Mouse (Mus musculus) liver, embryonic 13.5 days (tissue): ENCODE results near the gene Ces4a. TPM values are rescaled to one million over a fixed set of nuclear protein-coding genes. Genes with fewer than 3 reads are reported as not detected.
A peak's percentile ranks its signal among the peaks of the same experiment; 100 is the strongest.
"Not testable (repeated sequence)": the region's sequence is repeated elsewhere in the genome, so short reads cannot be mapped to it uniquely, and the experiment has no call there.

Experiments
- ATAC-seq: fragments of 200-750 bp; cut with Nextera tagmentation; 2 replicates; pipeline ENCODE4 v1.8.0; 2017; ENCODE audit warnings: low read depth, mild to moderate bottlenecking, moderate number of reproducible peaks, moderate library complexity
- DNase-seq: peaks from one replicate; pipeline ENCODE4 v3.0.0; 2022
- H3K27ac ChIP-seq: fragments of 300-500 bp; sonication (generic); 2 replicates; pipeline ENCODE4 v1.5.1; 2015; ENCODE audit warnings: moderate library complexity, mild to moderate bottlenecking, inconsistent platforms
- H3K27me3 ChIP-seq: fragments of 300-500 bp; sonication (generic); 2 replicates; pipeline ENCODE4 v1.6.1; 2015; ENCODE audit warnings: mild to moderate bottlenecking, inconsistent platforms
- H3K36me3 ChIP-seq: fragments of 300-500 bp; sonication (generic); 2 replicates; pipeline ENCODE4 v1.6.1; 2015; ENCODE audit warnings: mild to moderate bottlenecking, inconsistent platforms
- H3K4me1 ChIP-seq: fragments of 300-500 bp; sonication (generic); replicated peaks from 2 replicates; pipeline ENCODE4 v1.6.1; 2015; ENCODE audit warnings: inconsistent platforms
- H3K4me2 ChIP-seq: fragments of 300-500 bp; sonication (generic); 2 replicates; pipeline ENCODE4 v1.6.1; 2015; ENCODE audit warnings: inconsistent platforms, mild to moderate bottlenecking, moderate library complexity
- H3K4me3 ChIP-seq: fragments of 300-500 bp; sonication (generic); replicated peaks from 2 replicates; pipeline ENCODE4 v1.5.1; 2015; ENCODE audit warnings: mild to moderate bottlenecking, inconsistent platforms
- H3K9ac ChIP-seq: fragments of 300-500 bp; sonication (generic); 2 replicates; pipeline ENCODE4 v1.6.1; 2015; ENCODE audit warnings: mild to moderate bottlenecking, inconsistent platforms
- H3K9me3 ChIP-seq: fragments of 300-500 bp; sonication (generic); replicated peaks from 2 replicates; pipeline ENCODE4 v1.6.1; 2016; ENCODE audit warnings: inconsistent platforms
- WGBS: fragments of 180-500 bp; shearing (Covaris S2); methylation state at CpG from one replicate; pipeline ENCODE4 v1.1.7; 2015; ENCODE audit not compliant: insufficient replicate concordance; 5-methylcytosine and 5-hydroxymethylcytosine counted together
- polyA plus RNA-seq: library from polyadenylated mRNA; unstranded; fragments of >200 nt; fragmentation: Nextera tagmentation; extraction: Ambion mirVana; gene quantifications from 2 replicates; pipeline ENCODE4 v1.2.1, GENCODE M21; 2015

Ces4a gene
- polyA plus RNA-seq, 1 experiment from 2014 or later = not detected

DNA sequence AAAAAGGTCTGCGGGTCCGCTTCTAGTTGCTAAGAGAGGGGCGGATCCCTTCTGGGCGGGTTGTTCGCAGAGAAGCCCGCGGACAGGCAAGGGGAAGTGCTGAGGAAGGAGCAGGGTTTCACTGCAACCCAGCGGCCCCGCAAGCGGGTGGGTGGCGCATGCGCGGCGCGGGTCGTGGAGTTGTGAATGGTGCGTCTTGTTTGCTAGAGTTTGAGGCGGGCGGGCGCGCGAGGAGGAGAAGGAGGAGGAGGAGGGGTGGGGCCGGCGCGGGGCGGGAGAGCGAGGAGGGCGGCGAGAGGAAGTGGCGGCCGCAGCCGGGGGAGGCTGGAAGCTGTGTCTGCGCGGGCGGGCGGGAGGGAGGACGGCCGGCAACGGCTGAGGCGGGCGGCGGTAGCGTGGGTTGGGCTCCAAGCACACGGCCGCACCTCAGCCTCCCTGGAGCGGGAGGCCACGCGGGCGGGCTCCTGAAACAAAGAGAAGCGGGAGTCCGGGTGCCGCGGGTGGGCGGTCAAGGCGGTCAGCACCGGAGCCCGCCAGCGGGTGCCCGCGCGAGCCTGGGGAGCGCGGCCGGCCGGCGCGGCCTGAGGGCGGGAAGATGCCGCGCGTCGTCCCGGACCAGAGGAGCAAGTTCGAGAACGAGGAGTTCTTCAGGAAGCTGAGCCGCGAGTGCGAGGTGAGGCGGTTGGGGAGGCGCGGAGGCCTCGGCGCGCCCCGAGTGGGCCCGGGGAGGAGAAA, 38.9 kb downstream of the Ces4a start, which contains the start of gene Cbfb:
Gene Cbfb (plus strand): TSS at position 294 of the 735 bp plus-strand sequence.
- no peaks in the 10 kb centered on the region for H3K9me3 ChIP-seq
- ATAC-seq (peak; percentile 86), DNase-seq (peak; percentile 76)
- no peaks in the 10 kb centered on the region for H3K36me3 ChIP-seq
- peaks cover 20% of the 10 kb centered on the region for H3K4me1 ChIP-seq
- peak within 1 kb of the TSS; percentile 71 for H3K4me3 ChIP-seq
- WGBS = under 1% methylated on average over 79 of the region's 86 CpGs
- H3K4me2 ChIP-seq = peak within 1 kb of the TSS; percentile 89
- H3K27ac ChIP-seq = peak within 1 kb of the TSS; percentile 79
- peaks cover 44% of the 10 kb centered on the region for H3K27me3 ChIP-seq
- H3K9ac ChIP-seq = peak within 1 kb of the TSS; percentile 76

DNA sequence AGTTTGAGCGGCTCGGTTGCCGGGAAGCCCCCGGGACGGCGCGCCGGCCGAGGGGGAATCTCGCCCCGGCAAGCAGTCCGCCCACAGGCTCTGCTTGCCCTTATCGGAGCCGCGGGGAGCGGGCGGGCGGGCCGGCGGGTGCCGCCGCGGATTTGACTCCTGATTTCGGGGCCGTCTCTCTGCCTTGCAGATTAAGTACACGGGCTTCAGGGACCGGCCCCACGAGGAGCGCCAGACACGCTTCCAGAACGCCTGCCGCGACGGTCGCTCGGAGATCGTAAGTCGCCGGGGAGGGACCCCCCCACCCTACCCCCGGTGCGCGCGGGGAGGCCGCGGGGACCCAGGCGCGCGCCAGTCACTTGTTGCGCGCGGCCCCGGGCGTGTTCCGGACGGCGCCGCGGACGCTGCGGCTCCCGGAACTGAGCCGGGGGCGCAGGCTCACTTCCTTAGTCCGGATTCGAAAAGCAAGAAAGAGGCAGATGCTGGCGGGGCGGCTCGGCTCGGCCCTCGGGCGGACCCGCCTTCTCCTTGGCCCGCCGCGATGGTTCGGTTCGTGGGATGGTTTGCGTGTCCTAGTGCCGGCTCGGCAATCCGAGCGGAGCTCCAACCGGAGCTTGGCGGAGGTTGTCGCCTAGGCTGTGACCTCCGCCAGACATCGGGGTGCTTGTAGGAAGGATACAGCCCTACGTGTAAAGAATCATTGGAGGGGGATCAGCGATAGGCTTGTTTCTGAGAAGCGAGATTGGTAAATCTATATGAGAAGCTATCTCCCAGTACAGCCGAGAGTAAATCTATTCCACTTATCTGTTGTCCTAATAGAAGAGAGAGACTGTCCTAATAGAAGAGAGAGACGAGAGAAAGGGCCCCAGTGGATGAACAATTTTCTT, 39.8 kb downstream of the Ces4a start:
- Histone ChIP-seq H3K9me3 (no peaks in the 10 kb centered on the region), H3K36me3 (0 out of 2 replicates have a peak, but pooled peaks cover under 1% of the 10 kb centered on the region), H3K9ac (peak overlapping the region; percentile 76), H3K27me3 (peaks cover 44% of the 10 kb centered on the region), H3K27ac (peak overlapping the region; percentile 79), H3K4me3 (peak overlapping the region; percentile 71), H3K4me2 (peak overlapping the region; percentile 89), H3K4me1 (peaks cover 20% of the 10 kb centered on the region)
- DNase-seq (peak; percentile 22), ATAC-seq (peak; percentile 30)
- under 1% methylated on average over 76 of the region's 92 CpGs for WGBS

DNA sequence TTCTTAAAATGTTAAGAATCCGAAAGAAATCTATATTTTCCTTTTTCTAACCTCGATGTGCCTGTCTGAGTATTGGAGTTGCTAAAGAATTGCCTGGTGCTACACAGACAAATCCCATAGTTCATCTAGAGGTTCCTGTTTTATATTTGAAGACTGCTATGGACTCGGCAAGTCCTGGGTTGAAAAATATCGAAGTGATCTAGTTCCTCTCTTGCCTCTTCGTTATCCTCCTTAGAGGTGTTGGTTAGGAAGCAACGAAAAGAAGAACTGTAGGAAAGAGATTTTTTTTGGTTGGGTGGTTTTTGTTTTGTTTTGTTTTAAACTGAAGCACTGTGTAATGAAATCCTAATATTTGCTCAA, 40.4 kb downstream of the Ces4a start:
- DNase-seq = no peak
- no peak for ATAC-seq
- H3K27ac ChIP-seq = no peak overlapping the region
- WGBS = 11% methylated on average over 6 of the region's 6 CpGs
- no peaks in the 10 kb centered on the region for H3K9me3 ChIP-seq
- H3K4me3 ChIP-seq = peak overlapping the region; percentile 71
- 0 out of 2 replicates have a peak, but pooled peaks cover 6% of the 10 kb centered on the region for H3K36me3 ChIP-seq
- H3K9ac ChIP-seq = peak overlapping the region; percentile 76; the same call in 1 of the 2 replicates
- peaks cover 20% of the 10 kb centered on the region for H3K4me1 ChIP-seq
- peaks cover 44% of the 10 kb centered on the region for H3K27me3 ChIP-seq
- peak overlapping the region; percentile 89 for H3K4me2 ChIP-seq

DNA sequence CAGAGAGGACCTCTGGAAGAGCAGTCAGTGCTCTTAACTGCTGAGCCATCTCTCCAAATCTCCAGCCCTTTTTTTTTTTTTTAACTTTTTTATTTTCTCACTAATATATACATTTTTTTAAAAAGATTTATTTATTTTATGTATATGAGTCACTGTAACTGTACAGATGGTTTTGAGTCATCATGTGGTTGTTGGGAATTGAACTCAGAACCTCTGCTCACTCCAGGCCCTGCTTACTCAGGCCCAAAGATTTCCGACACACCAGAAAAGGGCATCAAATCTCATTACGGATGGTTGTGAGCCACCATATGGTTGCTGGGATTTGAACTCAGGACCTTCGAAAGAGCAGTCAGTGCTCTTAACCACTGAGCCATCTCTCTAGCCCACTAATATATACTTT, 43.7 kb downstream of the Ces4a start:
- not testable (repeated sequence) for H3K9ac ChIP-seq

DNA sequence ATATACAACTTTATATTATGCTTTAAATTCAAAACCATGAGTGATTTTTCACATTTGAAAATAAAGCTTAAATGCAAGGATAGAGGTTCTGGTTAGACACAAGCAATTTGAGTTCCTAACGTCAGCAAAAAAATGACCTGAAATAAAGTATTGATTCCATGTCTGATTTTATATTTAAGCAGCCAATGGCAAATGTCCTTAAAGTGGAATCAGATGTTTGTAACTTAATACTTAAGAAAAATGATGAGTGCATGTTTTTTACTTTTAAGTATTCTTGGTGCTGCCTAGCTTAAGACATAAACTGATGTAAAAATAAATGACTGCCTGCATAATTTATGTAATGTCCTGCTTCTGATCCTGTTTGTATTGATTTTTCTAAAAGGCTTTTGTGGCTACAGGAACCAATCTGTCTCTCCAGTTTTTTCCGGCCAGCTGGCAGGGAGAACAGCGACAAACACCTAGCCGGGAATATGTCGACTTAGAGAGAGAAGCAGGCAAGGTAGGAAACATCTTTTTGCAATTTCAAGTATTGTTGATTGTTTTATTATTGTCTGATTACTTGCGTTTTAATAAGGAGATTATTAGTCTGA, 46.7 kb downstream of the Ces4a start:
- DNase-seq = no peak
- ATAC-seq = no peak
- Histone ChIP-seq H3K36me3 (peaks cover 13% of the 10 kb centered on the region; the same call in 1 of the 2 replicates), H3K9me3 (no peaks in the 10 kb centered on the region), H3K4me1 (no peaks in the 10 kb centered on the region; the same call in 1 of the 2 replicates), H3K27me3 (no peaks in the 10 kb centered on the region), H3K27ac (no peak overlapping the region), H3K9ac (no peak overlapping the region), H3K4me3 (no peak overlapping the region), H3K4me2 (no peak overlapping the region)
- WGBS = 82% methylated on average over 6 of the region's 6 CpGs

More for the DNA sequence above, 43.7 kb downstream of the Ces4a start:
- DNase-seq, H3K9me3 ChIP-seq, ATAC-seq, H3K4me3 ChIP-seq, H3K4me2 ChIP-seq, H3K27ac ChIP-seq: not testable (repeated sequence)
- WGBS = 80% methylated on average over 3 of the region's 3 CpGs
- peaks cover 16% of the 10 kb centered on the region for H3K4me1 ChIP-seq
- peaks cover 26% of the 10 kb centered on the region for H3K27me3 ChIP-seq
- peaks cover 13% of the 10 kb centered on the region; the same call in 1 of the 2 replicates for H3K36me3 ChIP-seq

DNA sequence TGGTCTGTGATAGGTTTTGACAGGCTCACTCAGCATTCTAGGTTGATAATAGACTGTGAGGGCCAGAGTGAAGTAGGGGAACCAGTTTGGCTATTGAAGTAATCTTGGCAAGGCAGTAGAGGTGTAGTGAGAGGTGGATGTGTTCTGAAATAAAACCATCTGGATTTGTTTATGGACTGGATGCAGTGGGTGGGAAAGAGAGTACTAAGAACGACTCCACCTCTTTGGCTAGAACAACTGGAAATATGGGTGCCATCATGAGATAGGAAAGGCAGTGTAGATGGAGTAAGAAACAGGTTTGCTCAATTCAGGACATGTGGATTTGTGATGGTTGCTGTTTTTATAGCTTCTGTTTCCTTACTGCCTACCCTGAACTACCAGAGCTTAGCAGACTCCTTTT, 50.6 kb downstream of the Ces4a start:
- H3K9ac ChIP-seq = no peak overlapping the region
- no peaks in the 10 kb centered on the region for H3K9me3 ChIP-seq
- H3K4me2 ChIP-seq = no peak overlapping the region
- WGBS = 53% methylated on average over 1 of the region's 1 CpGs
- peaks cover 4% of the 10 kb centered on the region; the same call in 1 of the 2 replicates for H3K36me3 ChIP-seq
- no peaks in the 10 kb centered on the region for H3K27me3 ChIP-seq
- H3K27ac ChIP-seq = no peak overlapping the region
- no peak for DNase-seq
- H3K4me3 ChIP-seq = no peak overlapping the region
- no peak for ATAC-seq
- H3K4me1 ChIP-seq = no peaks in the 10 kb centered on the region

DNA sequence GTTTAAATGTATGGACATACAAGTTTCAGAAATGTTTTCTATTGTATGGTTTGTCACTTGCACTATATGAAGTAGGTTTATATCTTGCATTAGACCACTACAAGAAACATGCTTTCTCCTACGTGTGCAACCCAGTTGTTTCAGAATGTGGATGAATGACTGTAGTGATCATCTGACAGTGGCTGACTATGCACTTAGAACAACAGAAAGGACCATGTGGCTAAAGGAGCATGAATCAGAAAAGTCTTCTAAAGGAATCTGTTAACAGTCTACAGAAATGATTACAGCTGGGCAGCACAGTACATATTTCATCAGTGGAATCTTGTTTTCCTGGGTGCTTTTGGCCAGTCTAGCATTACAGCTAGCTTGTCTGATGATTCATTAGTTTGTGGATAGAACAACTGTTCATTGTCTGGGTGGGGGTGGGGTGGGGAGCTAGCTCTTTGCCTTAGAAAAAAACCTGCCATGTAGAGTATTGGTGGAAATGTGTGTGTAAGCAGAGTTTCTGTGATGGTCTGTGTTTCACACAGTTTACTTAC, 54.9 kb downstream of the Ces4a start:
- H3K4me2 ChIP-seq = no peak overlapping the region
- no peaks in the 10 kb centered on the region for H3K36me3 ChIP-seq
- 66% methylated on average over 1 of the region's 1 CpGs for WGBS
- no peak overlapping the region for H3K4me3 ChIP-seq
- H3K27ac ChIP-seq = no peak overlapping the region
- H3K9me3 ChIP-seq = no peaks in the 10 kb centered on the region
- H3K4me1 ChIP-seq = no peaks in the 10 kb centered on the region
- no peak for ATAC-seq
- DNase-seq = no peak
- no peak overlapping the region for H3K9ac ChIP-seq
- no peaks in the 10 kb centered on the region for H3K27me3 ChIP-seq

DNA sequence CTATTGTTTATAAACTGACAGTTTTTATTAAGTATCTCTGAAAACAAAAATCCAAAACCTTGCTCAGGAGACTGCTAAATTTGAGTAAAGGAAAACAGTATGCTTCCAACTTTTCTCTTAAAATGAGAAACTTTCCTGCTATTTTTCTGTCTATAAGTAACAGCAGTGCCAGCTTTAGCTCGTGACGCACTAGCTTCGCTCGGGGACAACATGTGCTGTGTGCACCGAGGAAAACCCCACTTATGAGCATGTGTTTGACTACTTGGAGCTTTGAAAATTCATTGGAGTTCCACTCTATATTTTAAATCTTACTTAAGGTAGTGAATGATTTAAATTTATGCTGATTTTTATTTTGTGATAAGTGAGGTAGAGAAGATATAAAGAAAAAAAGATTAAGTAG, 60.6 kb downstream of the Ces4a start:
- 80% methylated on average over 5 of the region's 5 CpGs for WGBS
- H3K9ac ChIP-seq = no peak overlapping the region

More for the DNA sequence above, 60.6 kb downstream of the Ces4a start:
- DNase-seq (no peak), ATAC-seq (no peak)
- H3K4me3 ChIP-seq = no peak overlapping the region
- peaks cover 11% of the 10 kb centered on the region for H3K36me3 ChIP-seq
- H3K4me1 ChIP-seq = no peaks in the 10 kb centered on the region
- H3K9me3 ChIP-seq = no peaks in the 10 kb centered on the region
- H3K4me2 ChIP-seq = no peak overlapping the region
- H3K27me3 ChIP-seq = no peaks in the 10 kb centered on the region
- H3K27ac ChIP-seq = no peak overlapping the region

Other genes with a start within 250 kb of the Ces4a start
- 0.64 and 0.73 TPM in 2 replicates for gene Ces2e, start 205.5 kb upstream of the Ces4a start, polyA plus RNA-seq
- gene Ces2f, start 184.4 kb upstream of the Ces4a start, polyA plus RNA-seq = not detected in 2 replicates
- gene Ces2g, start 170.1 kb upstream of the Ces4a start, polyA plus RNA-seq = 10.2 and 11.7 TPM in 2 replicates
- gene Ces2h, start 130.9 kb upstream of the Ces4a start, polyA plus RNA-seq = 0.05 TPM in 1 of 2 replicates, not detected in the other
- 0.09 and 0.24 TPM in 2 replicates for gene Ces3a, start 83.2 kb upstream of the Ces4a start, polyA plus RNA-seq
- gene Ces3b, start 48.0 kb upstream of the Ces4a start, polyA plus RNA-seq = not detected in 2 replicates
- gene Cbfb, start 38.9 kb downstream of the Ces4a start, polyA plus RNA-seq = 8.9 and 11.5 TPM in 2 replicates
- 13.5 and 16.0 TPM in 2 replicates for gene D230025D16Rik, start 93.3 kb downstream of the Ces4a start, polyA plus RNA-seq
- 2.3 and 3.2 TPM in 2 replicates for gene B3gnt9, start 123.4 kb downstream of the Ces4a start, polyA plus RNA-seq
- gene Tradd, start 132.8 kb downstream of the Ces4a start, polyA plus RNA-seq = 16.2 and 16.7 TPM in 2 replicates
- 0.98 and 1.1 TPM in 2 replicates for gene Fbxl8, start 132.8 kb downstream of the Ces4a start, polyA plus RNA-seq
- 0.10 TPM in 1 of 2 replicates, not detected in the other for gene Hsf4, start 138.0 kb downstream of the Ces4a start, polyA plus RNA-seq
- 0.10 and 0.14 TPM in 2 replicates for gene Nol3, start 144.3 kb downstream of the Ces4a start, polyA plus RNA-seq
- gene 4931428F04Rik, start 158.1 kb downstream of the Ces4a start, polyA plus RNA-seq = 0.60 and 1.1 TPM in 2 replicates
- gene Exoc3l, start 164.3 kb downstream of the Ces4a start, polyA plus RNA-seq = 6.2 and 6.7 TPM in 2 replicates
- gene E2f4, start 165.9 kb downstream of the Ces4a start, polyA plus RNA-seq = 187 and 232 TPM in 2 replicates
- 2.1 and 2.8 TPM in 2 replicates for gene Elmo3, start 173.8 kb downstream of the Ces4a start, polyA plus RNA-seq
- 9.4 and 9.5 TPM in 2 replicates for gene Lrrc29, start 194.5 kb downstream of the Ces4a start, polyA plus RNA-seq
- 103 and 108 TPM in 2 replicates for gene Tmem208, start 194.6 kb downstream of the Ces4a start, polyA plus RNA-seq
- gene Fhod1, start 216.2 kb downstream of the Ces4a start, polyA plus RNA-seq = 0.66 and 0.71 TPM in 2 replicates
- gene Slc9a5, start 217.0 kb downstream of the Ces4a start, polyA plus RNA-seq = 0.14 and 0.15 TPM in 2 replicates
- 0.05 and 0.09 TPM in 2 replicates for gene Plekhg4, start 241.5 kb downstream of the Ces4a start, polyA plus RNA-seq